Mouse (Mus musculus) thymus, adult 2 months (tissue): ENCODE measurements at regions not wholly inside any gene's neighbourhood (a gene's known extent, or its start where the extent isn't known, plus 50 kb on each side); places are given as distances from the start of the nearest gene placed in this dataset.

Source experiments
- CTCF ChIP-seq: fragments of 200-500 bp; IDR thresholded peaks from 2 replicates; pipeline ENCODE4 v1.5.1; 2012; ENCODE audit warnings: mild to moderate bottlenecking, control low read depth, low read length, moderate library complexity, borderline replicate concordance; ENCODE audit not compliant: control insufficient read depth, poor library complexity, insufficient read depth; ENCODE audit errors: extremely low read depth
- POLR2A ChIP-seq: fragments of 200-500 bp; IDR thresholded peaks from 2 replicates; pipeline ENCODE4 v1.6.1; 2012; ENCODE audit warnings: mild to moderate bottlenecking, low read length, control low read depth, moderate library complexity; ENCODE audit not compliant: control insufficient read depth, poor library complexity, insufficient read depth; ENCODE audit errors: extremely low read depth

- no peak for TF ChIP-seq CTCF
- no peak for TF ChIP-seq POLR2A
Measured at GRCm38 (mm10) chr1:136710196-136710595, 85.5 kb downstream of the Zfp281 start.
